Mouse (Mus musculus) hindbrain, embryonic 10.5 days (tissue): ENCODE measurements around the gene Gja5. TPM values are rescaled to one million over a fixed set of nuclear protein-coding genes. Genes with fewer than 3 reads are reported as not detected.
"Not testable (repeated sequence)": the region's sequence is repeated elsewhere in the genome, so short reads cannot be mapped to it uniquely, and the experiment has no call there.

Source experiments
- DNase-seq: peaks from one replicate; pipeline ENCODE4 v3.0.0-alpha.2; 2017; ENCODE audit warnings: low spot score
- H3K27ac ChIP-seq: fragments of 300-500 bp; sonication (generic); 2 replicates; pipeline ENCODE4 v1.5.1; 2016; ENCODE audit warnings: mild to moderate bottlenecking, moderate library complexity
- H3K27me3 ChIP-seq: fragments of 300-500 bp; sonication (generic); 2 replicates; pipeline ENCODE4 v1.6.1; 2016; ENCODE audit warnings: mild to moderate bottlenecking; ENCODE audit not compliant: poor library complexity, insufficient read depth, severe bottlenecking
- H3K36me3 ChIP-seq: fragments of 300-500 bp; sonication (generic); 2 replicates; pipeline ENCODE4 v1.6.1; 2016; ENCODE audit warnings: mild to moderate bottlenecking, moderate library complexity
- H3K4me1 ChIP-seq: fragments of 300-500 bp; sonication (generic); replicated peaks from 2 replicates; pipeline ENCODE4 v1.6.1; 2016; ENCODE audit warnings: mild to moderate bottlenecking
- H3K4me3 ChIP-seq: fragments of 300-500 bp; sonication (generic); 2 replicates; pipeline ENCODE4 v1.5.1; 2016; ENCODE audit warnings: mild to moderate bottlenecking, moderate library complexity
- H3K9me3 ChIP-seq: fragments of 300-500 bp; sonication (generic); 2 replicates; pipeline ENCODE4 v1.6.1; 2016; ENCODE audit warnings: mild to moderate bottlenecking, moderate library complexity
- WGBS: fragments of 180-500 bp; shearing (Covaris S2); methylation state at CpG from one replicate; pipeline ENCODE4 v1.1.7; 2016; 5-methylcytosine and 5-hydroxymethylcytosine counted together
- polyA plus RNA-seq: library from polyadenylated mRNA; unstranded; fragments of >200 nt; fragmentation: Nextera tagmentation; extraction: Ambion mirVana; gene quantifications from 2 replicates; pipeline ENCODE4 v1.2.1, GENCODE M21; 2016

Gene Gja5
- polyA plus RNA-seq, 1 experiment from 2014 or later, result 8.1 TPM

DNA sequence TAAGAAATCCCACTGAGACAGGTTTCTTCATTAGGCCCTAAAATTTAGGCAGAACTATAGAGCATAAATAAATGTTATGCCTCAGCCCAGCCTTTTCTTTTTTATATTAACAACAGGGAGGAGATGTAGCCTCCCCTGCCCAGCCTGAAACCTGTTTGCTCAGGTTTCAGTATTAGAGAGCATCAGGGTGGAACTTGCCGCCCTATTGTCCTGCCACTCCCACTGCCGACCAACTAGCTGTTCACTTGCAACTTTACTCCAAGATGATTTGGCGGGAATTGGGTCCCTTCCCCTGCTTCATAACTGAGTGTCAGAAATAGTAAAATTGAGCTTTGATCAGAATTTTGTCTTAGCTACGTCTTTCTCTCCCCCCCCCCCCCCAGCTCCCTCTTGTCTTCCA lies 192.2 kb downstream of the Gja5 start:
- H3K27ac ChIP-seq, H3K27me3 ChIP-seq: not testable (repeated sequence)
- 85% methylated on average over 4 of the region's 4 CpGs for WGBS

DNA sequence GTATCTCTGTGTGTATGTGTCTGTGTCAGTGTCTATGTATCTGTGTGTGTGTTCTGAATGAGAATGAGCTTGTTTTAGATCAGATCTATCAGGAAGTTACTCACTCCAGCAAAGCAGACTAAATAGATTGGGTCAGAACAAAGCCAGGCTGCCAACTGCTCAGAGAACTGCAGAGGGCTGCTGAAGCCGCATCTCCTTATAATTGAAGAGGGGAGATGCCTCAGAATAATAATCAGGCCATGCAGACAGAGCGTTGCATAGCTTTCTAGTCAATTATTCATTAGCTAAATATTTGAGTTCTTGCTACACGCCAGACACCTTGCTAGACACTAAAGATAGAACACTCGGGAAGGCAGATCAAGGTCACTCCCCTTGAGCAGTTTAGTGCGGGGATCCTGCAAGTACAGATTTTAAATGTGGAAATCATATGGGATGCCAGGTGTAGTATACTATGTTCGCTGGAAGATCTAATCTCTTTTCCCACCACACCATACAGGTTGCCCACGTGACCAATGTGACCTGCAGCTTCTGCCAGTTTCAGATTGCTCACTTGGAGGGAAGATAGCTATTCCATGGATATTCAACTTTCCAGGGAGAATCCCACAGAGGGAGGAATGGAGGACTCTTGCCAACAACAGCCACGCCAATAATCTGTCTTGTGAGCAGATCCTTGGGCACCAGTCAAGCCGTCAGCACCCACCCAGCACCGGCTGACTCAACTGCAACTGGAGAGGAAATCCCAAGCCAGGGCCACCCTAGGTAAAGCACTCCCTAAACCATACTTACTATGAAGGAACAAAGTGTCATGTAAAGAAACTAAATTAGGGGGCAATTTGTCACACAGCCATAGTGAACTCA lies 196.5 kb downstream of the Gja5 start:
- 79% methylated on average over 10 of the region's 10 CpGs for WGBS
- Histone ChIP-seq H3K27me3 (no peaks in the 10 kb centered on the region), H3K27ac (peak overlapping the region; percentile 51; the same call in 1 of the 2 replicates), H3K9me3 (0 out of 2 replicates have a peak, but pooled peaks cover 6% of the 10 kb centered on the region), H3K36me3 (no peaks in the 10 kb centered on the region), H3K4me1 (peaks cover 9% of the 10 kb centered on the region), H3K4me3 (no peak overlapping the region)
- no peak for DNase-seq

More for the DNA sequence above, 192.2 kb downstream of the Gja5 start:
- not testable (repeated sequence) for H3K9me3 ChIP-seq, H3K4me3 ChIP-seq, H3K4me1 ChIP-seq, DNase-seq, H3K36me3 ChIP-seq

DNA sequence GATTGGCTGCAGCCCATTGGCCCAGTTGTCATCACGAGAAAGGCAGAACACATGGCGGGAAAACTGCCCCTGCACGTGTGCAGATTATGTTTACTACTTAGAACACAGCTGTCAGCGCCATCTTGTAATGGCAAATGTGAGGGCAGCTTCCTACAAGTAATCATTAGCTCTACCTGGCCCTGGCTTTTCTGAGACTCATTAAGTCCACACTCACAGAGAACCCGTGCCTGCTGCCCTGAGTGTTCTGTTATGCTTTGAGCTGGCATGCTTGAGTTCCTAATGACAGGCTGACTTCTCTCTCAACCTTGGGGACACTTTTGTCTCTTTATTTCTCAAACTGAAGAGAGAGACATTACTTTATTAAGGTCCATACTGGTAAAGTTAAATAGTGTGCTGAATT lies 199.5 kb downstream of the Gja5 start:
- not testable (repeated sequence) for H3K27ac ChIP-seq, DNase-seq, H3K4me1 ChIP-seq, H3K36me3 ChIP-seq, H3K27me3 ChIP-seq, H3K4me3 ChIP-seq
- 89% methylated on average over 5 of the region's 5 CpGs for WGBS
- H3K9me3 ChIP-seq, result peaks cover 19% of the 10 kb centered on the region

DNA sequence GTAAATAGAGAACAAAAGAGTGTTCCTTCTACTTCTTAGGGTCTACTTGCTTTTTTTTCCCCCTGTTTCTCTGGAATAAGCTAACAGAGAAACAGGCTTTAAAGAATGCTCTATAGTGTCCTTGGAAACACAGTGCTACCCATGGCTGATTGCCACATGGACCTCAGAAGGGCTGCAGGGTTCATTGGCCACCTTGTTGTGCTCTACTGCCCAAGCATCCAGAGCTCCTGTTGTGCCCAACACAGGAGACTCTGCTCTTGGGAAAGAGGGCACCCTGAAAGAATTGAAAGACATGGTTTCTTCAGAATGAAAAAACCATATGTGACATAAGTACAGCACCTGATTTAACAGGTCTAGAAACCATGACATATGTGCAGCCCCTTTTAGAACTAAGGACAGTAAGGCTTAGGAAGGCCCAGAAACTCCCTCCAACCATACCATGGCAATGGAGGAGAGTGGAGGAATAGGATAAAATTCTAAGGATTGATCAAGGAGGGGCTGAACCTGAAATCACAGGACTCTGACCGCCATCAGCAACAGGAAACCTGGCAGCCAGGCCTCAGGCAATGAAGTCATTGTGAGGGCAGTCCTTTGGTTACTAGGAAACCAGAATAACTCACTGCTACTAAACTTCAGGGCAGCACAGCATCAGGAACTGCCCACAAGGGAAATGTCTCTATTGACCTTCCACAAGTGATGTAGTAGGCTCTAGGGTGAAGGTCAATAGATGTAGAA lies 200.4 kb downstream of the Gja5 start:
- Histone ChIP-seq H3K27ac (no peak overlapping the region), H3K4me1 (peaks cover 9% of the 10 kb centered on the region), H3K36me3 (no peaks in the 10 kb centered on the region), H3K4me3 (no peak overlapping the region), H3K9me3 (peaks cover 19% of the 10 kb centered on the region), H3K27me3 (no peaks in the 10 kb centered on the region)
- 68% methylated on average over 1 of the region's 1 CpGs for WGBS
- no peak for DNase-seq

DNA sequence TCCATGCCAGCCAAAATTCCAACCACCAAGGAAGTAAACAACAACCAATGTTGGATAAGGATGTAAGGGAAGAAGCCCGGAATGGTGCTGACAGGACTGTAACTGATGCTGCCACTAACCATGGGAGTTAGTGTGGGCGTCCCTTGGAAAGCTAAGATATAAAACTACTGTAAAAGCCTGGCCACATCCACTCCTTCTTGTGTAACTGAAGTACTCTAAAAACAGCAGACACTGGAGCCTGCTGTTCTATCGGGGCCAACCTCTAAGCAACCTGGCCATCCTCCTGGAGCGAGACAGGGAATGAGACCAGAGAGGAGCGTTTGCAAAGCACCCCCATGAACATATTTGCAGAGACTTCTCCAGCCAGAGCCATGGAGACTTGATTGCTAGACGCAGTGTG lies 213.0 kb downstream of the Gja5 start:
- 92% methylated on average over 6 of the region's 6 CpGs for WGBS

DNA sequence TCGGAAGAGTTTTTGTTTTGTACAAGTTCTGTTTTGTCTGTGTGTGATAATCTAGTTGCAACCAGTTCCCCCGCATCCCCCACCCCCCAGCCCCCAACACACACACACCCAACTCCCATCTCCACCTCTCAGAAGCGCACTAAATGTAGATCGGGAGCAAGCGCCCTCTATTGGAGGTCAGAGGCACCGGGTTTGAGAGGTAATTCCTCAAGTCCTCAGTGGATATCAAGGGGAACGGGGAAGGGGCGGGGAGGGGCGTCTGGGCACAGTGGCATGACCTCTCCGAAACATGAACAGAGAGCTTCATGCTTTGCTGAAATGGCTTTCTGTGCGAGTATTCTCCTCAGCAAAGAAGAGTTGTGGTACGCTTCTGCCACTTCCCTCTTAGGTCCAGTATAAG lies 213.8 kb downstream of the Gja5 start:
- Histone ChIP-seq H3K4me1 (no peaks in the 10 kb centered on the region), H3K4me3 (no peak overlapping the region), H3K36me3 (no peaks in the 10 kb centered on the region), H3K27me3 (no peaks in the 10 kb centered on the region), H3K9me3 (peaks cover 10% of the 10 kb centered on the region; the same call in 1 of the 2 replicates), H3K27ac (no peak overlapping the region)
- WGBS, result 64% methylated on average over 12 of the region's 12 CpGs
- no peak for DNase-seq

More for the DNA sequence above, 213.0 kb downstream of the Gja5 start:
- H3K27me3 ChIP-seq, result no peaks in the 10 kb centered on the region
- DNase-seq, result no peak
- H3K4me3 ChIP-seq, result no peak overlapping the region
- H3K27ac ChIP-seq, result no peak overlapping the region
- no peaks in the 10 kb centered on the region for H3K36me3 ChIP-seq
- H3K9me3 ChIP-seq, result peaks cover 10% of the 10 kb centered on the region; the same call in 1 of the 2 replicates
- no peaks in the 10 kb centered on the region for H3K4me1 ChIP-seq

DNA sequence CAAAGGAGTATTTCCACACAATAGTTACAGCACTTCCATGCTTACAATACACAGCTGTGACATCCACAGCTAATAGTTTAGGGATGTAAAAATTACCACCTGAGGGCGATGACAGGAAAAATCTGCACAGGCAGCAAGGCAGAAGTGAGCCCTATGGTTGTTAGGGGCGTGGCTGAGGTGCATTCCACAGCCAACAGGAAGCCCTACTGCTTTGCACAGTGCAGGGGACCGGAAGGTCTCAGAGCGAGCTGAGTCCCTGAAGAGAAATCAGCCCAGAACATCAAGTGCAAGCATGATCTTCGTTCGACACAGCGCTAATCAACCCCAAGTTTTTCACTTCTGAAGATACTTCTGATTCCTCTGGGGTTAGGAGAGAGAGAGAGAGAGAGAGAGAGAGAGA lies 219.7 kb downstream of the Gja5 start:
- no peaks in the 10 kb centered on the region for H3K27me3 ChIP-seq
- WGBS, result 53% methylated on average over 7 of the region's 7 CpGs
- no peak for DNase-seq
- no peaks in the 10 kb centered on the region for H3K36me3 ChIP-seq
- H3K9me3 ChIP-seq, result 0 out of 2 replicates have a peak, but pooled peaks cover 3% of the 10 kb centered on the region
- no peak overlapping the region for H3K4me3 ChIP-seq
- peaks cover 5% of the 10 kb centered on the region; the same call in 1 of the 2 replicates for H3K4me1 ChIP-seq
- no peak overlapping the region for H3K27ac ChIP-seq

Other genes with a start within 250 kb of the Gja5 start
- 0.10 and 0.16 TPM in 2 replicates for gene Ankrd35, start 234.6 kb upstream of the Gja5 start, polyA plus RNA-seq
- gene Pias3, start 208.3 kb upstream of the Gja5 start, polyA plus RNA-seq, result 46.2 and 48.3 TPM in 2 replicates
- gene Nudt17, start 196.1 kb upstream of the Gja5 start, polyA plus RNA-seq, result 17.1 and 19.4 TPM in 2 replicates
- gene Polr3c, start 177.1 kb upstream of the Gja5 start, polyA plus RNA-seq, result 44.4 and 45.3 TPM in 2 replicates
- gene Rnf115, start 177.0 kb upstream of the Gja5 start, polyA plus RNA-seq, result 63.8 and 64.2 TPM in 2 replicates
- 0.25 and 0.29 TPM in 2 replicates for gene Pdzk1, start 75.4 kb upstream of the Gja5 start, polyA plus RNA-seq
- 0.06 and 0.14 TPM in 2 replicates for gene Cd160, start 75.3 kb upstream of the Gja5 start, polyA plus RNA-seq
- gene Gpr89, start 653 bp downstream of the Gja5 start, polyA plus RNA-seq, result 31.6 and 38.0 TPM in 2 replicates
- gene Gja8, start 21.3 kb downstream of the Gja5 start, polyA plus RNA-seq, result not detected in 2 replicates